ENCODE assay signal across 8 mouse cellular contexts in genomic region chr2:77817357-77817894, GRCm38 (mm10). TPM values are rescaled to one million over a fixed set of nuclear protein-coding genes. Genes with fewer than 3 reads are reported as not detected.
A peak's percentile ranks its signal among the peaks of the same experiment; 100 is the strongest.
DNase-seq lines count a peak whose midpoint lies in the region; ATAC-seq and TF ChIP-seq lines count a peak whose summit lies in the region.

No protein-coding gene starts in this region.

- ATAC-seq in forebrain, postnatal 0 days: no peak
- no peak for ATAC-seq in liver, embryonic 12.5 days
- no peak for ATAC-seq in activated CD4-positive, CD25-positive, alpha-beta regulatory T cell, adult 4 months

- DNase-seq in cerebellum, postnatal 25 days: peak; percentile 41
- DNase-seq in cerebellum, postnatal 36 days: no peak
- peak; percentile 17 for DNase-seq in forebrain, postnatal 0 days
- DNase-seq in spleen, postnatal 14 days (ENCODE audit: low spot score in 2 of 2): no peak
- DNase-seq in MN1 (ENCODE audit: low spot score): no peak

- 0 out of 2 replicates have a peak overlapping the region, but pooled peaks have one; percentile 59 for H3K27ac ChIP-seq in forebrain, postnatal 0 days (ENCODE audit: low read depth, low read length)
- no peak overlapping the region for H3K27ac ChIP-seq in liver, embryonic 12.5 days

- peak overlapping the region; percentile 77 for H3K4me3 ChIP-seq in E14TG2a.4 (replicated peaks; ENCODE audit: low read length)
- H3K4me3 ChIP-seq in forebrain, postnatal 0 days (ENCODE audit: low read depth, low read length): peak overlapping the region; percentile 75
- peak overlapping the region; percentile 51 for H3K4me3 ChIP-seq in liver, embryonic 12.5 days

- 23% methylated on average over 12 of the region's 12 CpGs for WGBS in forebrain, postnatal 0 days
- WGBS in liver, embryonic 12.5 days (ENCODE audit: insufficient replicate concordance): 33% methylated on average over 12 of the region's 12 CpGs

- H3K4me1 ChIP-seq in E14TG2a.4 (replicated peaks; ENCODE audit: low read depth, low read length): peaks cover 9% of the 10 kb centered on the region
- 0 out of 2 replicates have a peak, but pooled peaks cover 5% of the 10 kb centered on the region for H3K4me1 ChIP-seq in forebrain, postnatal 0 days (ENCODE audit: insufficient read depth)
- H3K4me1 ChIP-seq in liver, embryonic 12.5 days: no peaks in the 10 kb centered on the region

- H3K9ac ChIP-seq in forebrain, postnatal 0 days: peak overlapping the region; percentile 62
- H3K9ac ChIP-seq in liver, embryonic 12.5 days: no peak overlapping the region

- no peaks in the 10 kb centered on the region for H3K36me3 ChIP-seq in E14TG2a.4 (ENCODE audit: insufficient read depth, low read length)
- H3K36me3 ChIP-seq in forebrain, postnatal 0 days (ENCODE audit: insufficient read depth): no peaks in the 10 kb centered on the region
- no peaks in the 10 kb centered on the region for H3K36me3 ChIP-seq in liver, embryonic 12.5 days

- H3K27me3 ChIP-seq in E14TG2a.4 (ENCODE audit: insufficient read depth, low read length): peaks cover 75% of the 10 kb centered on the region
- H3K27me3 ChIP-seq in forebrain, postnatal 0 days (ENCODE audit: insufficient read depth, low read length): peaks cover 5% of the 10 kb centered on the region
- peaks cover 49% of the 10 kb centered on the region for H3K27me3 ChIP-seq in liver, embryonic 12.5 days (replicated peaks)

- H3K4me2 ChIP-seq in forebrain, postnatal 0 days (ENCODE audit: low read depth): peak overlapping the region; percentile 96
- H3K4me2 ChIP-seq in liver, embryonic 12.5 days: peak overlapping the region; percentile 73

- no peaks in the 10 kb centered on the region for H3K9me3 ChIP-seq in E14TG2a.4 (ENCODE audit: low read length)
- no peaks in the 10 kb centered on the region for H3K9me3 ChIP-seq in forebrain, postnatal 0 days (ENCODE audit: low read length)
- H3K9me3 ChIP-seq in liver, embryonic 12.5 days (replicated peaks): no peaks in the 10 kb centered on the region

- no peak for TF ChIP-seq CTCF in E14TG2a.4 (conservative IDR thresholded peaks at IDR 0.05; ENCODE audit: low read length)
- no peak for TF ChIP-seq CTCF in forebrain, postnatal 0 days (IDR thresholded peaks at IDR 0.05; ENCODE audit: low read depth)

RNA-seq across cellular contexts. Expression of gene Zfp385b, which starts 2.0 kb away (rescaled TPM):
- total RNA-seq in forebrain, postnatal 0 days (2014; rRNA removed): 9.5 and 10.0 TPM in 2 replicates
- 18.5 and 20.4 TPM in 2 replicates for polyA plus RNA-seq in forebrain, postnatal 0 days (2015; fragmentation: Nextera tagmentation; extraction: Ambion mirVana)
- polyA plus RNA-seq in liver, embryonic 12.5 days (2016; fragmentation: Nextera tagmentation; extraction: Ambion mirVana): 2.3 and 2.8 TPM in 2 replicates
- polyA plus RNA-seq in activated CD4-positive, CD25-positive, alpha-beta regulatory T cell, adult 4 months (2017; shearing (Covaris generic)): under 1 TPM in 1 of 2 experiments, not detected in 1; 0.41 TPM

Comparison
In these comparisons a context has a peak if more than half of its experiments do, and no peak if none do; other contexts are left out.
1. DNase-seq: peak in cerebellum, postnatal 25 days (2 of 2) and forebrain, postnatal 0 days (single experiment); none in cerebellum, postnatal 36 days (0 of 2), spleen, postnatal 14 days (0 of 2) and MN1 (single experiment).
2. Peak in every context shown above with its lines, with median percentiles within 50 percentile points of each other: H3K4me3 ChIP-seq.